Mouse (Mus musculus) liver, postnatal 0 days (tissue): ENCODE results near the gene Fibcd1. TPM values are rescaled to one million over a fixed set of nuclear protein-coding genes. Genes with fewer than 3 reads are reported as not detected.

Source experiments
- ATAC-seq: fragments of 200-750 bp; cut with Nextera tagmentation; 2 replicates; pipeline ENCODE4 v1.8.0; 2017; ENCODE audit warnings: mild to moderate bottlenecking, moderate library complexity
- DNase-seq: peaks from one replicate; pipeline ENCODE4 v3.0.0-alpha.2; 2016
- H3K27ac ChIP-seq: fragments of 300-500 bp; sonication (generic); 2 replicates; pipeline ENCODE4 v1.5.1; 2014; ENCODE audit warnings: antibody characterized with exemption, moderate library complexity, mild to moderate bottlenecking, low read depth
- H3K27me3 ChIP-seq: fragments of 300-500 bp; sonication (generic); 2 replicates; pipeline ENCODE4 v1.6.1; 2014; ENCODE audit warnings: low read length, control low read depth, mixed read lengths; ENCODE audit not compliant: insufficient read depth
- H3K36me3 ChIP-seq: fragments of 300-500 bp; sonication (generic); replicated peaks from 2 replicates; pipeline ENCODE4 v1.6.1; 2014; ENCODE audit warnings: mild to moderate bottlenecking, control low read depth, low read length, moderate library complexity, mixed read lengths; ENCODE audit not compliant: insufficient read depth
- H3K4me1 ChIP-seq: fragments of 300-500 bp; sonication (generic); 2 replicates; pipeline ENCODE4 v1.6.1; 2014; ENCODE audit warnings: antibody characterized with exemption, mild to moderate bottlenecking, control low read depth; ENCODE audit not compliant: insufficient read depth
- H3K4me2 ChIP-seq: fragments of 300-500 bp; sonication (generic); 2 replicates; pipeline ENCODE4 v1.6.1; 2014; ENCODE audit warnings: low read depth, mild to moderate bottlenecking, low read length, moderate library complexity, mixed read lengths
- H3K4me3 ChIP-seq: fragments of 300-500 bp; sonication (generic); 2 replicates; pipeline ENCODE4 v1.5.1; 2014; ENCODE audit warnings: low read depth, low read length
- H3K9ac ChIP-seq: fragments of 300-500 bp; sonication (generic); replicated peaks from 2 replicates; pipeline ENCODE4 v1.6.1; 2014; ENCODE audit warnings: mild to moderate bottlenecking, moderate library complexity
- H3K9me3 ChIP-seq: fragments of 300-500 bp; sonication (generic); 2 replicates; pipeline ENCODE4 v1.6.1; 2016; ENCODE audit warnings: mild to moderate bottlenecking, control low read depth, low read length, mixed read lengths
- CTCF ChIP-seq: sonication (generic); IDR thresholded peaks from 2 replicates; pipeline ENCODE4 v1.5.1; 2016; ENCODE audit warnings: antibody characterized with exemption, low read depth
- EP300 ChIP-seq: IDR thresholded peaks from 2 replicates; pipeline ENCODE4 v1.6.1; 2016; ENCODE audit warnings: antibody characterized with exemption, low read depth, mild to moderate bottlenecking
- WGBS: fragments of 180-500 bp; shearing (Covaris S2); extraction: QIAGEN DNeasy Blood & Tissue Kit; methylation state at CpG from one replicate; pipeline ENCODE4 v1.1.7; 2014; ENCODE audit not compliant: insufficient replicate concordance; 5-methylcytosine and 5-hydroxymethylcytosine counted together
- polyA plus RNA-seq: library from polyadenylated mRNA; unstranded; fragments of >200 nt; fragmentation: Nextera tagmentation; extraction: Ambion mirVana; gene quantifications from 2 replicates; pipeline ENCODE4 v1.2.1, GENCODE M21; 2015

Fibcd1 gene
- polyA plus RNA-seq, 1 experiment from 2014 or later = not detected

GRCm38 (mm10) chr2:31822524-31823371 lies 23.1 kb downstream of the Fibcd1 start:
- DNase-seq = peak; percentile 58

GRCm38 (mm10) chr2:31815367-31815766 lies 30.4 kb downstream of the Fibcd1 start:
- Histone ChIP-seq H3K4me2 (no peak overlapping the region), H3K36me3 (no peaks in the 10 kb centered on the region), H3K4me3 (no peak overlapping the region), H3K27ac (no peak overlapping the region), H3K27me3 (no peaks in the 10 kb centered on the region), H3K9me3 (no peaks in the 10 kb centered on the region), H3K9ac (no peak overlapping the region), H3K4me1 (no peaks in the 10 kb centered on the region)
- WGBS = 25% methylated on average over 5 of the region's 5 CpGs
- TF ChIP-seq CTCF (peak; percentile 87), EP300 (no peak)
- peak; percentile 76 for DNase-seq
- ATAC-seq = peak; percentile 66; the same call in 1 of the 2 replicates

More at GRCm38 (mm10) chr2:31822524-31823371, 23.1 kb downstream of the Fibcd1 start:
- no peak overlapping the region for H3K9ac ChIP-seq
- no peak for ATAC-seq
- H3K9me3 ChIP-seq = no peaks in the 10 kb centered on the region
- peak overlapping the region; percentile 39 for H3K4me2 ChIP-seq
- H3K4me1 ChIP-seq = peaks cover 9% of the 10 kb centered on the region
- peaks cover 14% of the 10 kb centered on the region for H3K27me3 ChIP-seq
- WGBS = 16% methylated on average over 39 of the region's 39 CpGs
- H3K27ac ChIP-seq = no peak overlapping the region
- H3K36me3 ChIP-seq = no peaks in the 10 kb centered on the region
- no peak for TF ChIP-seq EP300
- TF ChIP-seq CTCF = no peak
- no peak overlapping the region for H3K4me3 ChIP-seq

- no peak for DNase-seq
- ATAC-seq = no peak
- H3K9ac ChIP-seq = no peak overlapping the region
- H3K4me3 ChIP-seq = no peak overlapping the region
- no peaks in the 10 kb centered on the region for H3K36me3 ChIP-seq
- H3K27me3 ChIP-seq = no peaks in the 10 kb centered on the region
- no peaks in the 10 kb centered on the region for H3K9me3 ChIP-seq
- no peaks in the 10 kb centered on the region for H3K4me1 ChIP-seq
- no peak overlapping the region for H3K4me2 ChIP-seq
- H3K27ac ChIP-seq = no peak overlapping the region
- WGBS = 66% methylated on average over 7 of the region's 7 CpGs
- TF ChIP-seq EP300 (no peak), CTCF (no peak)
These were observed 31.1 kb downstream of the Fibcd1 start for GRCm38 (mm10) chr2:31814699-31815098.

GRCm38 (mm10) chr2:31813641-31814040 lies 32.2 kb downstream of the Fibcd1 start:
- no peak for TF ChIP-seq CTCF
- TF ChIP-seq EP300 = no peak
- no peaks in the 10 kb centered on the region for H3K36me3 ChIP-seq
- no peak overlapping the region for H3K9ac ChIP-seq
- no peak for ATAC-seq
- no peaks in the 10 kb centered on the region for H3K9me3 ChIP-seq
- H3K27ac ChIP-seq = no peak overlapping the region
- H3K4me3 ChIP-seq = no peak overlapping the region
- no peaks in the 10 kb centered on the region for H3K27me3 ChIP-seq
- H3K4me2 ChIP-seq = no peak overlapping the region
- DNase-seq = no peak
- 86% methylated on average over 4 of the region's 4 CpGs for WGBS
- peaks cover 1% of the 10 kb centered on the region; the same call in 1 of the 2 replicates for H3K4me1 ChIP-seq

- Histone ChIP-seq H3K36me3 (no peaks in the 10 kb centered on the region), H3K4me1 (peaks cover 5% of the 10 kb centered on the region; the same call in 1 of the 2 replicates), H3K9ac (no peak overlapping the region), H3K9me3 (no peaks in the 10 kb centered on the region), H3K27ac (no peak overlapping the region), H3K27me3 (no peaks in the 10 kb centered on the region), H3K4me2 (no peak overlapping the region), H3K4me3 (no peak overlapping the region)
- WGBS = 66% methylated on average over 14 of the region's 14 CpGs
- ATAC-seq (no peak), DNase-seq (no peak)
- TF ChIP-seq EP300 (no peak), CTCF (no peak)
These were observed 34.5 kb downstream of the Fibcd1 start for GRCm38 (mm10) chr2:31811086-31811958.

GRCm38 (mm10) chr2:31810444-31810843 lies 35.4 kb downstream of the Fibcd1 start, which contains the start of gene Qrfp:
Qrfp (minus strand) TSS chr2:31810580.
- DNase-seq (no peak), ATAC-seq (no peak)
- Histone ChIP-seq H3K4me2 (no peak within 1 kb of the TSS), H3K9me3 (no peaks in the 10 kb centered on the region), H3K27ac (no peak within 1 kb of the TSS), H3K4me3 (no peak within 1 kb of the TSS), H3K36me3 (no peaks in the 10 kb centered on the region), H3K4me1 (peaks cover 5% of the 10 kb centered on the region; the same call in 1 of the 2 replicates), H3K9ac (no peak within 1 kb of the TSS), H3K27me3 (no peaks in the 10 kb centered on the region)
- 22% methylated on average over 12 of the region's 12 CpGs for WGBS
- TF ChIP-seq EP300 = no peak
- no peak for TF ChIP-seq CTCF
